Comparison of ENCODE assay signal across 13 mouse cellular contexts in the genomic region with DNA sequence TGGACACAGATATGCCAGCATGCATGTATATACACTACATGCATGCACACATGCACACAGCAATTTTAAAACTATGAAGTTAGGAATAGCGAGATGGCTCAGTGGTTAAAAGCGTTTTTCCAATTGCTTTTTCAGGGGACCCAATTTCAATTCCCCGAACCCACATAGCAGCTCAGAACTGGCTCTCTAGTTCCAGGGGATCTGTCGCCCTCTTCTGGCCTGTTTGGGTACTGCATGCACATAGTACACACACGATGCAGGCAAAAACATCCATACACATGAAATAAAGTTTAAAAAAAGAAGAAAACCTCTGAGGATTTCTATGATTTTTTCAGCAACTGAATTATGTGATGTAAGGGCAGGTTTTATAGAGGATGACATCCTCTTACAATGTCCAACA. TPM values are rescaled to one million over a fixed set of nuclear protein-coding genes. Genes with fewer than 3 reads are reported as not detected.
DNase-seq lines count a peak whose midpoint lies in the region; ATAC-seq and TF ChIP-seq lines count a peak whose summit lies in the region.
"Had no signal": no experiment of that assay in that cellular context is flagged by ENCODE, and none has a peak within 500 bp of the region (broad histone marks: within the 10 kb centered on the region; RNA-seq: fewer than 3 reads in every experiment).

No protein-coding gene starts in this region.

- intact Hi-C loops in heart, postnatal 14 days (cut with DNase I): no loop called here

- peak; percentile 26 for TF ChIP-seq RAD21 in MEL (IDR thresholded peaks at IDR 0.05; ENCODE audit: low read depth, low read length)

- H3K4me1 ChIP-seq in liver, adult 2 months (ENCODE audit: control insufficient read depth, insufficient read depth, low read length): no peaks in the 10 kb centered on the region
- no peaks in the 10 kb centered on the region for H3K4me1 ChIP-seq in liver, embryonic 12.5 days
- H3K4me1 ChIP-seq in MEL (ENCODE audit: control insufficient read depth in 1 of 2, insufficient read depth in 2 of 2, low read length in 2 of 2): no peaks in the 10 kb centered on the region
- no peaks in the 10 kb centered on the region for H3K4me1 ChIP-seq in liver, embryonic 14.5 days (replicated peaks; ENCODE audit: control insufficient read depth in 2 of 2, insufficient read depth in 2 of 2, low read length in 1 of 2)
- no peaks in the 10 kb centered on the region for H3K4me1 ChIP-seq in forebrain, embryonic 10.5 days
- H3K4me1 ChIP-seq in forebrain, embryonic 16.5 days (replicated peaks; ENCODE audit: control insufficient read depth, insufficient read depth, low read length): no peaks in the 10 kb centered on the region

- peak; percentile 43; the same call in 1 of the 2 replicates for TF ChIP-seq CTCF in liver, adult 2 months (IDR thresholded peaks at IDR 0.05; ENCODE audit: low read depth, low read length)
- TF ChIP-seq CTCF in MEL (IDR thresholded peaks at IDR 0.05 in 2 of 3, conservative IDR thresholded peaks at IDR 0.05 in 1 of 3; ENCODE audit: control insufficient read depth in 1 of 3, insufficient read depth in 1 of 3, low read depth in 2 of 3, low read length in 3 of 3, poor library complexity in 1 of 3, severe bottlenecking in 1 of 3): peak; percentile 51 to 71 (median 61)
- peak; percentile 76 for TF ChIP-seq CTCF in liver, embryonic 14.5 days (IDR thresholded peaks at IDR 0.05; ENCODE audit: low read depth)

- 60% methylated on average over 5 of the region's 5 CpGs for WGBS in liver, adult 2 months
- WGBS in liver, embryonic 12.5 days (ENCODE audit: insufficient replicate concordance): 43% methylated on average over 5 of the region's 5 CpGs
- WGBS in liver, embryonic 14.5 days (ENCODE audit: insufficient replicate concordance): 50% methylated on average over 5 of the region's 5 CpGs
- WGBS in forebrain, embryonic 10.5 days: 67% methylated on average over 5 of the region's 5 CpGs
- WGBS in forebrain, embryonic 16.5 days: 64% methylated on average over 5 of the region's 5 CpGs

- TF ChIP-seq POLR2A in liver, adult 2 months (IDR thresholded peaks at IDR 0.05; ENCODE audit: extremely low read depth, insufficient read depth, low read length): no peak
- no peak for TF ChIP-seq POLR2A in MEL (IDR thresholded peaks at IDR 0.05; ENCODE audit: control insufficient read depth in 1 of 2, insufficient read depth in 1 of 2, low read depth in 1 of 2, low read length in 2 of 2, poor library complexity in 1 of 2)

- H3K27me3 ChIP-seq in liver, adult 2 months (ENCODE audit: control insufficient read depth, insufficient read depth, low read length): no peaks in the 10 kb centered on the region
- H3K27me3 ChIP-seq in liver, embryonic 12.5 days (replicated peaks): no peaks in the 10 kb centered on the region
- H3K27me3 ChIP-seq in MEL (ENCODE audit: control insufficient read depth in 1 of 2, insufficient read depth in 2 of 2, low read length in 2 of 2): no peaks in the 10 kb centered on the region
- H3K27me3 ChIP-seq in liver, embryonic 14.5 days (ENCODE audit: control insufficient read depth, insufficient read depth, low read length): no peaks in the 10 kb centered on the region
- no peaks in the 10 kb centered on the region for H3K27me3 ChIP-seq in forebrain, embryonic 10.5 days (ENCODE audit: poor library complexity, severe bottlenecking)
- H3K27me3 ChIP-seq in forebrain, embryonic 16.5 days (replicated peaks; ENCODE audit: control insufficient read depth, insufficient read depth, low read length): no peaks in the 10 kb centered on the region

- H3K36me3 ChIP-seq in liver, adult 2 months (ENCODE audit: control insufficient read depth, insufficient read depth, low read length): no peaks in the 10 kb centered on the region
- no peaks in the 10 kb centered on the region for H3K36me3 ChIP-seq in liver, embryonic 12.5 days
- H3K36me3 ChIP-seq in MEL (ENCODE audit: control insufficient read depth in 1 of 2, insufficient read depth in 2 of 2, low read length in 2 of 2): no peaks in the 10 kb centered on the region
- H3K36me3 ChIP-seq in liver, embryonic 14.5 days (replicated peaks; ENCODE audit: control insufficient read depth, insufficient read depth, low read depth): no peaks in the 10 kb centered on the region
- H3K36me3 ChIP-seq in forebrain, embryonic 10.5 days (replicated peaks): no peaks in the 10 kb centered on the region
- H3K36me3 ChIP-seq in forebrain, embryonic 16.5 days (ENCODE audit: control insufficient read depth, insufficient read depth): no peaks in the 10 kb centered on the region

- H3K27ac ChIP-seq in liver, adult 2 months (replicated peaks; ENCODE audit: insufficient read depth, low read depth, low read length): no peak overlapping the region
- H3K27ac ChIP-seq in liver, embryonic 12.5 days: no peak overlapping the region
- H3K27ac ChIP-seq in MEL (ENCODE audit: control insufficient read depth, low read depth, low read length): no peak overlapping the region
- no peak overlapping the region for H3K27ac ChIP-seq in liver, embryonic 14.5 days
- no peak overlapping the region for H3K27ac ChIP-seq in forebrain, embryonic 10.5 days
- H3K27ac ChIP-seq in forebrain, embryonic 16.5 days (ENCODE audit: low read length): no peak overlapping the region

- peaks cover 22% of the 10 kb centered on the region; the same call in 1 of the 2 replicates for H3K9me3 ChIP-seq in liver, embryonic 12.5 days (replicated peaks)
- no peaks in the 10 kb centered on the region for H3K9me3 ChIP-seq in MEL (replicated peaks; ENCODE audit: insufficient read depth, low read length)
- H3K9me3 ChIP-seq in liver, embryonic 14.5 days (ENCODE audit: control insufficient read depth, low read length): no peaks in the 10 kb centered on the region; the same call in 1 of the 2 replicates
- peaks cover 76% of the 10 kb centered on the region for H3K9me3 ChIP-seq in forebrain, embryonic 10.5 days
- H3K9me3 ChIP-seq in forebrain, embryonic 16.5 days (ENCODE audit: control insufficient read depth, low read length): no peaks in the 10 kb centered on the region

- ATAC-seq in liver, embryonic 12.5 days: no peak
- no peak for ATAC-seq in liver, embryonic 14.5 days (ENCODE audit: insufficient read depth)
- no peak for ATAC-seq in forebrain, embryonic 16.5 days

- DNase-seq in heart, adult 11 months: peak; percentile 16
- DNase-seq in heart, postnatal 14 days: no peak
- DNase-seq in liver, adult 2 months (ENCODE audit: extremely low read depth, low read depth, low spot score): peak; percentile 5
- peak; percentile 23 for DNase-seq in MEL (ENCODE audit: low read depth, low spot score)
- DNase-seq in liver, embryonic 14.5 days (ENCODE audit: low read depth in 3 of 3, low spot score in 3 of 3): peak in 1 of 3 experiments; percentile 0
- DNase-seq in forebrain, embryonic 10.5 days (ENCODE audit: extremely low spot score, low spot score): no peak
- DNase-seq: thymus, postnatal 14 days had no signal

- H3K9ac ChIP-seq in liver, adult 2 months (ENCODE audit: low read depth, low read length): no peak overlapping the region
- H3K9ac ChIP-seq in liver, embryonic 12.5 days: no peak overlapping the region
- H3K9ac ChIP-seq in MEL (ENCODE audit: control insufficient read depth, low read depth, low read length, poor library complexity, severe bottlenecking): no peak overlapping the region
- no peak overlapping the region for H3K9ac ChIP-seq in liver, embryonic 14.5 days (replicated peaks)
- H3K9ac ChIP-seq in forebrain, embryonic 16.5 days (replicated peaks; ENCODE audit: low read depth, low read length): no peak overlapping the region

- no peak for TF ChIP-seq EP300 in MEL (IDR thresholded peaks at IDR 0.05; ENCODE audit: low read depth in 1 of 2, low read length in 2 of 2)
- TF ChIP-seq EP300 in liver, embryonic 14.5 days (IDR thresholded peaks at IDR 0.05; ENCODE audit: low read depth): no peak

- no peak overlapping the region for H3K4me3 ChIP-seq in liver, adult 2 months (ENCODE audit: insufficient read depth, low read depth, low read length)
- H3K4me3 ChIP-seq in liver, embryonic 12.5 days: no peak overlapping the region
- H3K4me3 ChIP-seq in MEL (ENCODE audit: control insufficient read depth in 1 of 2, insufficient read depth in 1 of 2, low read depth in 2 of 2, low read length in 2 of 2): no peak overlapping the region
- no peak overlapping the region for H3K4me3 ChIP-seq in liver, embryonic 14.5 days (ENCODE audit: insufficient read depth in 1 of 2, low read depth in 2 of 2, low read length in 2 of 2)
- no peak overlapping the region for H3K4me3 ChIP-seq in forebrain, embryonic 10.5 days
- no peak overlapping the region for H3K4me3 ChIP-seq in forebrain, embryonic 16.5 days (replicated peaks; ENCODE audit: low read length)

- H3K79me2 ChIP-seq in liver, adult 2 months (ENCODE audit: control insufficient read depth, insufficient read depth, low read length): no peaks in the 10 kb centered on the region
- no peaks in the 10 kb centered on the region for H3K79me2 ChIP-seq in MEL (ENCODE audit: control insufficient read depth, insufficient read depth, low read length, poor library complexity)

- no peak overlapping the region for H3K4me2 ChIP-seq in liver, embryonic 12.5 days
- H3K4me2 ChIP-seq in liver, embryonic 14.5 days (ENCODE audit: low read depth): no peak overlapping the region
- H3K4me2 ChIP-seq in forebrain, embryonic 16.5 days (ENCODE audit: low read length): no peak overlapping the region

RNA-seq across cellular contexts. Expression of gene Olfr1349, which starts 3.4 kb away (rescaled TPM):
- not detected for total RNA-seq in heart, postnatal 14 days (2021)
- total RNA-seq in liver, adult 2 months (2014; rRNA removed): not detected in 2 replicates
- polyA plus RNA-seq in liver, adult 2 months (2012; rRNA removed): not detected in 2 replicates
- polyA plus RNA-seq in liver, embryonic 12.5 days (2016; fragmentation: Nextera tagmentation; extraction: Ambion mirVana): not detected in 2 replicates
- not detected in 2 replicates for total RNA-seq in MEL (2012; rRNA removed)
- not detected for polyA plus RNA-seq in MEL (2012; ENCODE audit: insufficient read depth in 1 of 2, insufficient read length in 2 of 2, low read depth in 1 of 2, low replicate concordance in 2 of 2, missing spikeins in 1 of 2)
- not detected in 2 replicates for polyA plus RNA-seq in liver, embryonic 14.5 days (2012; rRNA removed)
- polyA plus RNA-seq in liver, embryonic 14.5 days (2014; fragmentation: Nextera tagmentation; extraction: Ambion mirVana): not detected in 2 replicates
- 0.04 and 0.12 TPM in 2 replicates for polyA plus RNA-seq in forebrain, embryonic 10.5 days (2016; fragmentation: Nextera tagmentation; extraction: Ambion mirVana)
- polyA plus RNA-seq in forebrain, embryonic 16.5 days (2015; fragmentation: Nextera tagmentation; extraction: Ambion mirVana): not detected in 2 replicates
- total RNA-seq: neutrophil, adult 5-6 weeks had no signal
- polyA plus RNA-seq: embryonic facial prominence, embryonic 14.5 days; heart, embryonic 16.5 days; liver, embryonic 16.5 days had no signal

RNA-seq across cellular contexts. Expression of gene Olfr1348, which starts 17.6 kb away (rescaled TPM):
- total RNA-seq in heart, postnatal 14 days (2021): not detected
- total RNA-seq in liver, adult 2 months (2014; rRNA removed): not detected in 2 replicates
- not detected in 2 replicates for polyA plus RNA-seq in liver, adult 2 months (2012; rRNA removed)
- not detected in 2 replicates for polyA plus RNA-seq in liver, embryonic 12.5 days (2016; fragmentation: Nextera tagmentation; extraction: Ambion mirVana)
- not detected in 2 replicates for total RNA-seq in MEL (2012; rRNA removed)
- not detected for polyA plus RNA-seq in MEL (2012; ENCODE audit: insufficient read depth in 1 of 2, insufficient read length in 2 of 2, low read depth in 1 of 2, low replicate concordance in 2 of 2, missing spikeins in 1 of 2)
- not detected in 2 replicates for polyA plus RNA-seq in liver, embryonic 14.5 days (2012; rRNA removed)
- polyA plus RNA-seq in liver, embryonic 14.5 days (2014; fragmentation: Nextera tagmentation; extraction: Ambion mirVana): not detected in 2 replicates
- not detected in 2 replicates for polyA plus RNA-seq in forebrain, embryonic 10.5 days (2016; fragmentation: Nextera tagmentation; extraction: Ambion mirVana)
- not detected in 2 replicates for polyA plus RNA-seq in forebrain, embryonic 16.5 days (2015; fragmentation: Nextera tagmentation; extraction: Ambion mirVana)
- total RNA-seq: neutrophil, adult 5-6 weeks had no signal
- polyA plus RNA-seq: embryonic facial prominence, embryonic 14.5 days; heart, embryonic 16.5 days; liver, embryonic 16.5 days had no signal

RNA-seq across cellular contexts. Expression of gene Olfr1347, which starts 26.6 kb away (rescaled TPM):
- not detected for total RNA-seq in heart, postnatal 14 days (2021)
- total RNA-seq in liver, adult 2 months (2014; rRNA removed): not detected in 2 replicates
- not detected in 2 replicates for polyA plus RNA-seq in liver, adult 2 months (2012; rRNA removed)
- not detected in 2 replicates for polyA plus RNA-seq in liver, embryonic 12.5 days (2016; fragmentation: Nextera tagmentation; extraction: Ambion mirVana)
- not detected in 2 replicates for total RNA-seq in MEL (2012; rRNA removed)
- not detected for polyA plus RNA-seq in MEL (2012; ENCODE audit: insufficient read depth in 1 of 2, insufficient read length in 2 of 2, low read depth in 1 of 2, low replicate concordance in 2 of 2, missing spikeins in 1 of 2)
- not detected in 2 replicates for polyA plus RNA-seq in liver, embryonic 14.5 days (2012; rRNA removed)
- polyA plus RNA-seq in liver, embryonic 14.5 days (2014; fragmentation: Nextera tagmentation; extraction: Ambion mirVana): not detected in 2 replicates
- not detected in 2 replicates for polyA plus RNA-seq in forebrain, embryonic 10.5 days (2016; fragmentation: Nextera tagmentation; extraction: Ambion mirVana)
- not detected in 2 replicates for polyA plus RNA-seq in forebrain, embryonic 16.5 days (2015; fragmentation: Nextera tagmentation; extraction: Ambion mirVana)
- total RNA-seq: neutrophil, adult 5-6 weeks had no signal
- polyA plus RNA-seq: embryonic facial prominence, embryonic 14.5 days; heart, embryonic 16.5 days; liver, embryonic 16.5 days had no signal

RNA-seq across cellular contexts. Expression of gene Olfr1350, which starts 38.5 kb away (rescaled TPM):
- total RNA-seq in heart, postnatal 14 days (2021): not detected
- total RNA-seq in liver, adult 2 months (2014; rRNA removed): not detected in 2 replicates
- not detected in 2 replicates for polyA plus RNA-seq in liver, adult 2 months (2012; rRNA removed)
- not detected in 2 replicates for polyA plus RNA-seq in liver, embryonic 12.5 days (2016; fragmentation: Nextera tagmentation; extraction: Ambion mirVana)
- not detected in 2 replicates for total RNA-seq in MEL (2012; rRNA removed)
- not detected for polyA plus RNA-seq in MEL (2012; ENCODE audit: insufficient read depth in 1 of 2, insufficient read length in 2 of 2, low read depth in 1 of 2, low replicate concordance in 2 of 2, missing spikeins in 1 of 2)
- not detected in 2 replicates for polyA plus RNA-seq in liver, embryonic 14.5 days (2012; rRNA removed)
- polyA plus RNA-seq in liver, embryonic 14.5 days (2014; fragmentation: Nextera tagmentation; extraction: Ambion mirVana): not detected in 2 replicates
- polyA plus RNA-seq in forebrain, embryonic 10.5 days (2016; fragmentation: Nextera tagmentation; extraction: Ambion mirVana): not detected in 2 replicates
- not detected in 2 replicates for polyA plus RNA-seq in forebrain, embryonic 16.5 days (2015; fragmentation: Nextera tagmentation; extraction: Ambion mirVana)
- total RNA-seq: neutrophil, adult 5-6 weeks had no signal
- polyA plus RNA-seq: heart, embryonic 16.5 days; liver, embryonic 16.5 days had no signal

RNA-seq across cellular contexts. Expression of gene Olfr5, which starts 39.4 kb away (rescaled TPM):
- total RNA-seq in heart, postnatal 14 days (2021): not detected
- total RNA-seq in liver, adult 2 months (2014; rRNA removed): not detected in 2 replicates
- not detected in 2 replicates for polyA plus RNA-seq in liver, adult 2 months (2012; rRNA removed)
- polyA plus RNA-seq in liver, embryonic 12.5 days (2016; fragmentation: Nextera tagmentation; extraction: Ambion mirVana): not detected in 2 replicates
- not detected in 2 replicates for total RNA-seq in MEL (2012; rRNA removed)
- polyA plus RNA-seq in MEL (2012; ENCODE audit: insufficient read depth in 1 of 2, insufficient read length in 2 of 2, low read depth in 1 of 2, low replicate concordance in 2 of 2, missing spikeins in 1 of 2): not detected
- not detected in 2 replicates for polyA plus RNA-seq in liver, embryonic 14.5 days (2012; rRNA removed)
- polyA plus RNA-seq in liver, embryonic 14.5 days (2014; fragmentation: Nextera tagmentation; extraction: Ambion mirVana): not detected in 2 replicates
- polyA plus RNA-seq in forebrain, embryonic 10.5 days (2016; fragmentation: Nextera tagmentation; extraction: Ambion mirVana): not detected in 2 replicates
- polyA plus RNA-seq in forebrain, embryonic 16.5 days (2015; fragmentation: Nextera tagmentation; extraction: Ambion mirVana): not detected in 2 replicates
- total RNA-seq: neutrophil, adult 5-6 weeks had no signal
- polyA plus RNA-seq: embryonic facial prominence, embryonic 14.5 days; heart, embryonic 16.5 days; liver, embryonic 16.5 days had no signal

Comparison
In these comparisons a context has a peak if more than half of its experiments do, and no peak if none do; other contexts are left out.
1. DNase-seq: peak in heart, adult 11 months (single experiment), liver, adult 2 months (single experiment) and MEL (single experiment); none in heart, postnatal 14 days (0 of 2) and forebrain, embryonic 10.5 days (single experiment).
2. Peak in every context shown above with its lines, with median percentiles within 50 percentile points of each other: CTCF ChIP-seq.